Mouse (Mus musculus) B cell, adult 2 months (primary cell): Measurements from ENCODE around the gene Dpp6.

Source experiments
- DNase-seq, 2 experiments: peaks; one replicate each; pipeline ENCODE4 v3.0.0; 2022

Gene Dpp6

GRCm38 (mm10) chr5:26969941-26970590 lies 153.1 kb downstream of the Dpp6 start:
- DNase-seq = no peak

- no peak for DNase-seq
Observed at GRCm38 (mm10) chr5:26973166-26973565, 156.2 kb downstream of the Dpp6 start.

- DNase-seq = no peak
Observed at GRCm38 (mm10) chr5:26979348-26979747, 162.3 kb downstream of the Dpp6 start.

- no peak for DNase-seq
Observed at GRCm38 (mm10) chr5:26979755-26980154, 162.8 kb downstream of the Dpp6 start.

GRCm38 (mm10) chr5:26985114-26985513 lies 168.1 kb downstream of the Dpp6 start:
- DNase-seq = no peak

GRCm38 (mm10) chr5:26991587-26991986 lies 174.6 kb downstream of the Dpp6 start:
- DNase-seq = no peak

GRCm38 (mm10) chr5:27003537-27003936 lies 186.5 kb downstream of the Dpp6 start:
- no peak for DNase-seq

GRCm38 (mm10) chr5:27009157-27009556 lies 192.2 kb downstream of the Dpp6 start:
- DNase-seq = no peak

GRCm38 (mm10) chr5:27010582-27010981 lies 193.6 kb downstream of the Dpp6 start:
- DNase-seq = no peak

- DNase-seq = no peak
Observed at GRCm38 (mm10) chr5:27018314-27018956, 201.4 kb downstream of the Dpp6 start.

GRCm38 (mm10) chr5:27028611-27029010 lies 211.6 kb downstream of the Dpp6 start:
- no peak for DNase-seq

- DNase-seq = no peak
Observed at GRCm38 (mm10) chr5:27029784-27030183, 212.8 kb downstream of the Dpp6 start.

GRCm38 (mm10) chr5:27034858-27035257 lies 217.9 kb downstream of the Dpp6 start:
- DNase-seq = no peak

GRCm38 (mm10) chr5:27035291-27035690 lies 218.3 kb downstream of the Dpp6 start:
- DNase-seq = no peak

- no peak for DNase-seq
Observed at GRCm38 (mm10) chr5:27035891-27036290, 218.9 kb downstream of the Dpp6 start.

GRCm38 (mm10) chr5:27037796-27038195 lies 220.8 kb downstream of the Dpp6 start:
- no peak for DNase-seq

- no peak for DNase-seq
Observed at GRCm38 (mm10) chr5:27048167-27048566, 231.2 kb downstream of the Dpp6 start.

GRCm38 (mm10) chr5:27048926-27049325 lies 231.9 kb downstream of the Dpp6 start:
- no peak for DNase-seq

- DNase-seq = no peak
Observed at GRCm38 (mm10) chr5:27049341-27050091, 232.5 kb downstream of the Dpp6 start.

GRCm38 (mm10) chr5:27051250-27051649 lies 234.2 kb downstream of the Dpp6 start:
- no peak for DNase-seq

- DNase-seq = no peak
Observed at GRCm38 (mm10) chr5:27052441-27052840, 235.4 kb downstream of the Dpp6 start.

- no peak for DNase-seq
Observed at GRCm38 (mm10) chr5:27056436-27056835, 239.4 kb downstream of the Dpp6 start.

GRCm38 (mm10) chr5:27060114-27060513 lies 243.1 kb downstream of the Dpp6 start:
- no peak for DNase-seq

GRCm38 (mm10) chr5:27063871-27064270 lies 246.9 kb downstream of the Dpp6 start:
- DNase-seq = no peak
